Mouse (Mus musculus) retina, postnatal 1 day (tissue): ENCODE measurements around the gene Bckdhb.
A peak's percentile ranks its signal among the peaks of the same experiment; 100 is the strongest.

ENCODE experiments used
- DNase-seq: peaks from one replicate; pipeline ENCODE4 v3.0.0-alpha.2; 2012

The Bckdhb gene

GRCm38 (mm10) chr9:84109777-84110478, 185.0 kb downstream of the Bckdhb start:
- peak; percentile 50 for DNase-seq

GRCm38 (mm10) chr9:84110616-84111015, 185.7 kb downstream of the Bckdhb start:
- DNase-seq: peak; percentile 21

DNA sequence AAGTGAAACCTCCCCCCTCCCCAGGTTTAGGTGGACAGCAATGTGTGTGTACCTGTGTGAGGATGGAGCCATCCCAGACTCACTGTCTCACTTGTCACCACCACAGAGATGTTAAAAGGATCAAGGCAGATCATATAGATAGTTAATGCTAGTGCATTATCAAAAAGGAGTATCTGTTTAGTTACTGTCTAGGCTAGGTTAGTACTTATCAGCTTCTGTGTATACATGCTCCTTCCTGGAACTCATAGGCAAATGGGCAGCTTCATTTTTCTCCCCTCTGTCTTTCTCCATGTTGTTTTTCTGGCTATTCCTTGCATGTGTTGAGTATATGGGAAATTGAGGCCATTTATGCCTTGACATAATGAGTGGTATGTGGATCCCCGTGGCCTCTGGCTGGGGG, 187.4 kb downstream of the Bckdhb start:
- DNase-seq: no peak

GRCm38 (mm10) chr9:84112842-84113568, 188.1 kb downstream of the Bckdhb start:
- DNase-seq: no peak

- no peak for DNase-seq
Observed at GRCm38 (mm10) chr9:84114254-84114653, 189.3 kb downstream of the Bckdhb start.

DNA sequence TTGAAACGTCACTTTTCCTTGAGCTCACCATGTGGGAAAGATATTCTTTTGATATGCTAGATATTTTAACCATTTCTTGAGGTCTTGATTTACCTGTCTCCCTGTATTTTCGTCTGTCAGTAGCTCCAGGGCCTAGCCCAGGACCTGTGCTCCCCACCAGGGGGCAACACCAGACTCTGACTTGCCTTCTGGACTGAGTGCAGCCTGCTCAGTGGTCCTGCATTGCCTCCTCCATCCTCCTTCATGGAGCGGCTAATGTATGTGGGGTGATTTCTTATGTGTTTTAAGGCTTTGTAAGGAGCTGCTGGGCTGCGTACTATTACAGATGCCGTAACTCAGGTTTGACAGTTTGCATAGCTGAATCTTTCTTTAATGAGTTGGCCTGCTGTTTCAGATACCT, 192.4 kb downstream of the Bckdhb start:
- DNase-seq: peak; percentile 11

DNA sequence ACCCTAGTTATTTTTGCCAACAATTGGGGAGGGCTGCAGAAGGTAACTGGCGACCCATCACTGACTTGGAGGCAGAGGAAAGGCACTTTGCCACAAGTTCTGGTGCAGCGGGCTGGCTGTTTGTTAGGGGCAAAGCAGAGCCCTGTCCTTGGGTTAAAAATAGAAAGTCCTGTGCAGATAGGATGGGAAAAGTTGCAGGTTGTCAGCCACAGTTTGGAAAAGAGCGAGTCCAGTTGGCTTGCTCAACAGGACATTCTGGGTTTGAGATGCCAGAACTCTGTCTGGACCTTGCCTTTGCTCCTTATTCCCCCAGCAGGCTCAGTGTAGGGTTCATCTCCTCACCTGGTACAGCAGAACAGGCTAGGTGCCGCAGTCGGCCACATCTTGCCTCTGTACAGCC, 200.1 kb downstream of the Bckdhb start:
- DNase-seq: no peak

- no peak for DNase-seq
Observed at GRCm38 (mm10) chr9:84130338-84130737, 205.4 kb downstream of the Bckdhb start.

- no peak for DNase-seq
Observed at GRCm38 (mm10) chr9:84135062-84135461, 210.1 kb downstream of the Bckdhb start.

DNA sequence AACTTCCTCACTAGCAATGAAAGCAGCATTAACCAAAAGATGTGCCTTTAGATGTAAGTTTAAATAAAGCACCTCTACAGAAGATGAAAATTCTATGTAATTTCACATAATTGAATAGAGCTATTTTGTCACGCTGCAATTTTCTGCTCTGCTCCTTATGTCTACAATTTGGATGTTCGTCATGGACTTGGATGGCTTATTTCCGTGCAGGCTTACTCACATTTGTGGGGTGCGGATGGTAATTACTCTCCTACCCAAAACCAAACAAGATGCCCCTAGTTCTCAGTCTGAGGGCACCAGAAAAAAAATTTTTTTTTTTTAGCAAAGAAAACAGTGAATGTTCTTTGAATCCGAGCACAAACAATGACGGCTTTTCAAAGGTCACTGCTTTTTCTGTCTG, 212.2 kb downstream of the Bckdhb start:
- DNase-seq: no peak

- no peak for DNase-seq
Observed at GRCm38 (mm10) chr9:84148124-84148523, 223.2 kb downstream of the Bckdhb start.
